Mouse (Mus musculus): ENCODE results near the gene Barhl1.

- no peak for TF ChIP-seq POLR2A (IDR thresholded peaks at IDR 0.05; ENCODE audit: insufficient read length, low read depth)
- TF ChIP-seq TCF12 (IDR thresholded peaks at IDR 0.05; ENCODE audit: insufficient read depth, poor library complexity, severe bottlenecking), result no peak
- no peak for TF ChIP-seq MAX (IDR thresholded peaks at IDR 0.05; ENCODE audit: low read depth)
- no peak for TF ChIP-seq USF1 (IDR thresholded peaks at IDR 0.05; ENCODE audit: low read depth)
- TF ChIP-seq MYOG (IDR thresholded peaks at IDR 0.05; ENCODE audit: control insufficient read depth in 1 of 3, insufficient read depth in 1 of 3, insufficient read length in 2 of 3, low read depth in 2 of 3), result no peak
- TF ChIP-seq E2F4 (IDR thresholded peaks at IDR 0.05; ENCODE audit: insufficient read depth), result no peak
Measured at GRCm38 (mm10) chr2:28860678-28861423, 55.6 kb downstream of the Barhl1 start.

All from myocyte (in vitro differentiated cells).